Mouse (Mus musculus) ES-E14 (cell line): ENCODE measurements at regions not wholly inside any gene's neighbourhood (a gene's known extent, or its start where the extent isn't known, plus 50 kb on each side); places are given as distances from the start of the nearest gene placed in this dataset.

Experiments used
- DNase-seq: peaks from one replicate; pipeline ENCODE4 v3.0.0-alpha.2; 2013; ENCODE audit warnings: low read depth, low spot score
- H3K27ac ChIP-seq: 2 replicates; pipeline ENCODE4 v1.5.1; 2012; ENCODE audit warnings: low read depth, mild to moderate bottlenecking, low read length, moderate library complexity, mixed read lengths; ENCODE audit not compliant: poor library complexity, insufficient read depth, severe bottlenecking
- H3K36me3 ChIP-seq: 2 replicates; pipeline ENCODE4 v1.6.1; 2012; ENCODE audit warnings: mild to moderate bottlenecking, low read length, moderate library complexity, mixed read lengths; ENCODE audit not compliant: control insufficient read depth, poor library complexity, insufficient read depth, severe bottlenecking
- H3K4me1 ChIP-seq, 2 experiments: fragments of 150-350 bp in 1 of 2; sonication (generic) in 1 of 2; 2 replicates each; pipeline ENCODE4 v1.6.1; 2012; ENCODE audit warnings: low read length in 2 of 2, mild to moderate bottlenecking in 1 of 2, mixed read lengths in 1 of 2; ENCODE audit not compliant: control insufficient read depth in 2 of 2, insufficient read depth in 2 of 2, poor library complexity in 1 of 2
- H3K4me3 ChIP-seq, 2 experiments: fragments of 150-350 bp in 1 of 2; sonication (generic) in 1 of 2; 2 replicates each; pipeline ENCODE4 v1.5.1; 2012; ENCODE audit warnings: low read length in 2 of 2, low read depth in 1 of 2, mild to moderate bottlenecking in 1 of 2, mixed read lengths in 1 of 2; ENCODE audit not compliant: insufficient read depth in 1 of 2, poor library complexity in 1 of 2, severe bottlenecking in 1 of 2
- H3K9ac ChIP-seq: 2 replicates; pipeline ENCODE4 v1.6.1; 2012; ENCODE audit warnings: low read depth, mild to moderate bottlenecking, low read length, mixed read lengths; ENCODE audit not compliant: poor library complexity, insufficient read depth, severe bottlenecking
- H3K9me3 ChIP-seq: fragments of 150-350 bp; sonication (generic); 2 replicates; pipeline ENCODE4 v1.6.1; 2012; ENCODE audit warnings: low read depth, mild to moderate bottlenecking, low read length; ENCODE audit not compliant: control insufficient read depth, insufficient read depth
- CHD2 ChIP-seq: IDR thresholded peaks from 2 replicates; pipeline ENCODE4 v1.6.1; 2014; ENCODE audit warnings: mild to moderate bottlenecking, low read depth, low read length, inconsistent platforms
- HCFC1 ChIP-seq: IDR thresholded peaks from 2 replicates; pipeline ENCODE4 v1.6.1; 2012; ENCODE audit warnings: low read length, inconsistent platforms, borderline replicate concordance; ENCODE audit not compliant: insufficient read depth
- MAFK ChIP-seq: IDR thresholded peaks from 2 replicates; pipeline ENCODE4 v1.6.1; 2014; ENCODE audit warnings: mild to moderate bottlenecking, low read depth, low read length, inconsistent platforms; ENCODE audit not compliant: insufficient read depth
- ZC3H11A ChIP-seq: IDR thresholded peaks from 2 replicates; pipeline ENCODE4 v1.6.1; 2012; ENCODE audit warnings: low read depth, mild to moderate bottlenecking, inconsistent platforms, low read length, borderline replicate concordance
- ZNF384 ChIP-seq: IDR thresholded peaks from 2 replicates; pipeline ENCODE4 v1.6.1; 2012; ENCODE audit warnings: low read depth, low read length, inconsistent platforms
- in situ Hi-C, 2 experiments: fragments of 600-800 bp; cut with MboI; formaldehyde crosslinking; loops; one replicate each; pipeline ENCODE4 v1.15.1; 2025; ENCODE audit warnings: low sequenced_read_pairs in 2 of 2, inconsistent platforms in 1 of 2; ENCODE audit not compliant: unreplicated experiment in 2 of 2

DNA sequence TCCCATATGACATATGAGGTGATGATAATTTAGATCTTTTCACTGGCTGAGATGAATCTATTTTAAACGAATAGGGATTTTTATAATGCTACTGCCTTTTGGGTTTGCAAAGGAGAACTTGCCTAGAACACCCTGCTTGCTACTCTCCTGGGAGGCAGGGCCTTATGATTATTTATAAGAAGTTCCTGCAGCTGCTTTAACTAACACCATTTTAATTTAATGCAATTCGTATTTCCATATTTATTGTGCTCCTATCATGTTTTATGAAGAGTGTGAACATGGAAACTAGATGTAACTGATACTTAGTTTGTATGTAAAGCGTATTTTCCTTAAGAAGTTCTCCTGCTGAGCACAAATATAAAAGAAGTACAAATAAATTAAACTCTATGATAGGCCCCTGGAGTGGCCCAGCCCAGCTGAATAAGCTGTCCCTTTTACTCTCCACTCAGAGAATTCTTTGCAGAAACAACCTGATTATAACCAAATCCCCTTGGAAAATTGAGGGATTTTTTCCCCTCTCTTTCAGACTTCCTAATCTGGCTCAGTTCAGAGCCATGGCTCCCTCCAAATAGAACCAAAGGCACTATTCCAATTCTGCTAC, 1039.4 kb downstream of the Sorcs3 start:
- no peak for TF ChIP-seq ZC3H11A
- no peak for TF ChIP-seq ZNF384
- TF ChIP-seq MAFK: no peak
- Histone ChIP-seq H3K9ac (no peak overlapping the region), H3K36me3 (no peaks in the 10 kb centered on the region), H3K4me3 (no peak overlapping the region), H3K9me3 (no peaks in the 10 kb centered on the region), H3K4me1 (no peaks in the 10 kb centered on the region), H3K27ac (no peak overlapping the region)
- in situ Hi-C loops: no loop called here
- DNase-seq: no peak

DNA sequence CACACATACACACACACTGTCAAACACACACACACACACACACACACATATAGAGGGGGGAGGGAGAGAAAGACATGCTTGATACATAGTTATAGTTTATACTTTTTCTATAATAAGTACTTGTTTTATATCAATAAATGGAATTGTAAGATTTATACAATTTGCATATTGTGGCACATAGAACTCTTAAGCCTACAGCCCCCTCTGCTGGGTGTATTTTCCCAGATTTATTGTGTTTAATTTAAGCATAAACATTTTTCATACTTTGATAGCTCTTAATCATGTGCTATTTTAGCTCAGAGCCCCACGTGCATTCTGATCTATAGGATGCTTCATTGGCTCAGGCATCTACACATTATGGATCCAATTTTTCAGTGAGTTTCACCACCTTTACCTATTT, 1058.8 kb downstream of the Sorcs3 start:
- H3K4me1 ChIP-seq: no peaks in the 10 kb centered on the region
- in situ Hi-C loops: no loop called here
- no peaks in the 10 kb centered on the region for H3K36me3 ChIP-seq
- no peak overlapping the region for H3K9ac ChIP-seq
- H3K9me3 ChIP-seq: no peaks in the 10 kb centered on the region
- DNase-seq: no peak
- H3K4me3 ChIP-seq: no peak overlapping the region
- H3K27ac ChIP-seq: no peak overlapping the region
- TF ChIP-seq HCFC1: no peak

DNA sequence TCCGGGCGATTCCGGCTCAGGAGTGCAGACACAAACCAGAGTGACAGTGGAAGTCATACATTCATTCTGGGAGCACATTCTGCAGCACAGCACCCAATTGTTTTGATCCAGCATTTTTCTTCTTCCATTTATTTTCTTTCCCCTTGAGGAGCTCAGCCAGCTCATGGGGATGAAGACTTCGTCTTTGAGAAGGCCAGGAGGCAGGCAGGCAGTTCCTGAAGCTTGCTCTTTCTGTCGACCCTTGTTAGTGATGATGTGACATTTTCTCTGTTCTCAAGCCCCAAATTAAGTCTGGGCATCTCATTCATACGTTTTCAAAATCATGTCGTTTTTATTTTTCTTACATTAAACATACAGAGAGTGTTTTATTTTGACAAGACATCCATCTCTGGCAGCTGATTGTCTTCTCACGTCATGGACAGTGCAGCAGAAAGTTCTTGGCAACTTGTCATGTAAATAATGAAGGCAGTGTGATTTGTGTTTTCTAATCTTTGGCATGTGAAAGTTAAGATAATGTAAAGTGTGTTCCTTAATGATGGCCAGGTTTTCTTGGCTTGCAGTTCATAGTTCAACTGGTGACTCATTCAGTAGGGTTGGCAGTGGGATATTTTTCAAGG, 1062.1 kb downstream of the Sorcs3 start:
- no peaks in the 10 kb centered on the region for H3K4me1 ChIP-seq
- no peaks in the 10 kb centered on the region for H3K36me3 ChIP-seq
- H3K9ac ChIP-seq: no peak overlapping the region
- H3K27ac ChIP-seq: no peak overlapping the region
- in situ Hi-C loops: no loop called here
- no peak for TF ChIP-seq MAFK
- no peak for TF ChIP-seq CHD2
- no peak for TF ChIP-seq ZNF384
- TF ChIP-seq HCFC1: no peak
- TF ChIP-seq ZC3H11A: no peak
- DNase-seq: no peak
- no peaks in the 10 kb centered on the region for H3K9me3 ChIP-seq
- no peak overlapping the region for H3K4me3 ChIP-seq

DNA sequence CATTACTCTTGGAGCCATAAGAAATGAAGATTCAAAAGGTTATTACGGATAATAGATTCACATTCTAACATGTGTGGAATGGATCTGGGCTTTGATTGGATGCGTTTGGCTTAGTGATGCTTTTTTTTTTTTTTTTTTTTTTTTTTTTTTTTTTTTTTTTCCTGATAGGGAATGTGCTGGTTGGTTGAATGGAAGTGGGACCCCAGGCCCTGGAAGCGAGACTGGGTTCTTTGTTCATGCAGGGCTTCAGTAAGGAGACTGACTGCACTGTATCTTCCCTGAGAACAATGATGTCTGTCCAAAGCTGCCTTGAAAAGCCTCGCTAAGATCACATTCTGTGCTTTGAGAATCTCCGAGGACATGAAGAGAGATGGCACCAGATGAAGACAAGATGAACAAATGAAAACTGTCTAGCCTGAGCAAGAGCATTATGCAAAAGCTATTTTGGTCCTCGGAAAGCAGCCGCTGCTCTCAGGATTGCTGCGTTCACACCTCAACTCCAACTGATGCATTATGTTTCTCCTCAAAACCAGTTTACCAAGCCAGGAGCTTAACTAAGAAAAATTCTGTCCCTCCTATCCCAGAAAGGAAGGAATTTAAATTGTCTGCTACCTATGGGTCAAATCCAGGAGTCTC, 1076.9 kb downstream of the Sorcs3 start:
- Histone ChIP-seq H3K4me1 (no peaks in the 10 kb centered on the region), H3K36me3 (no peaks in the 10 kb centered on the region), H3K27ac (no peak overlapping the region), H3K9ac (no peak overlapping the region), H3K9me3 (no peaks in the 10 kb centered on the region), H3K4me3 (no peak overlapping the region)
- TF ChIP-seq ZNF384: peak; percentile 53; the same call in 1 of the 2 replicates
- TF ChIP-seq HCFC1: no peak
- TF ChIP-seq MAFK: no peak
- TF ChIP-seq ZC3H11A: no peak
- no peak for TF ChIP-seq CHD2
- in situ Hi-C loops: no loop called here
- no peak for DNase-seq

DNA sequence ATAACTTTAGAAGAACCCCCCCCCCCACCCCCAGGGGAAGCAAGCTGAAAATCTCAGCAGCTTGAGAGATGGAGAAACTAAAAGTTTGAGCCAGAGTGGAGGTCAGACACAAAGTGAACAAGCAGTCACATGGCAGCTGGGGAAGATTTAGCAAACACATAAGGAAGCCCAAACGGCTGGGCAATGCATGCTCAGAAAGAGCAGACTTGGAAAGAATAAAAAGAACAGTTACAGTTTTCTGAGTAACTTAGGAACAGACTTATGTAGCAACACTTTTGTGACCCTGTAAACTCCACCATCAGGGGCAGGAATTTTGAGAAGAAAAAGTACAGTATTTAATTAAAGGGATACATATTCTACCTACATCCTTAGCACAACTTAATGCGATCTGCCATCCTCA, 1089.2 kb downstream of the Sorcs3 start:
- no peak overlapping the region for H3K9ac ChIP-seq
- DNase-seq: no peak
- H3K36me3 ChIP-seq: no peaks in the 10 kb centered on the region
- no peak overlapping the region for H3K4me3 ChIP-seq
- in situ Hi-C loops: no loop called here
- no peaks in the 10 kb centered on the region for H3K9me3 ChIP-seq
- H3K4me1 ChIP-seq: no peaks in the 10 kb centered on the region
- no peak overlapping the region for H3K27ac ChIP-seq
- TF ChIP-seq ZC3H11A: no peak
- no peak for TF ChIP-seq HCFC1
- TF ChIP-seq ZNF384: no peak
- no peak for TF ChIP-seq MAFK
- TF ChIP-seq CHD2: no peak
